Mouse (Mus musculus): ENCODE measurements around the gene 6430628N08Rik. TPM values are rescaled to one million over a fixed set of nuclear protein-coding genes. Genes with fewer than 3 reads are reported as not detected.
A peak's percentile ranks its signal among the peaks of the same experiment; 100 is the strongest.

6430628N08Rik gene
- polyA plus RNA-seq, 1 experiment from 2014 or later, result not detected

DNA sequence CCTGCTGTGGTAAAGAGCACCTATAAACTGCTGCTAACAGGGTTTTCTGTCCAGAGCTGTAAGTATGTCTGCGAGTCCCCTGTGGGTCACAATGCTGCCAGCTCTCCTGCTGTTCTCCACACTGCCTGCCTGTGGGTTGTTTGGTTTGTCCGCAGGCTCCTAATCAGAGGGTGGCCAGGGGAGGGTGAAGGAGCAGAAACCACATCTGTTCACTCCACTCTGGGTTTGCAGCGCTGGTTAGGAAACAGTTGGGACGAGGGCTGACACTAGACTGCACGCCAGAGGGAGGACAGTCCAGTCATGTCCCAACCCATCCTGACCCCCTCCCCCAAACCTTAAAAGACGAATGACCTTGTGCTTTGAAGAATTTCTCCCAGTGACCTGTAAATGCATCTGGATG is 35.4 kb upstream of the 6430628N08Rik start:
- H3K27ac ChIP-seq (ENCODE audit: low read depth, low read length), result no peak overlapping the region
- peaks cover 2% of the 10 kb centered on the region; the same call in 1 of the 2 replicates for H3K4me1 ChIP-seq (replicated peaks; ENCODE audit: control insufficient read depth, insufficient read depth, low read length)
- H3K4me3 ChIP-seq (ENCODE audit: low read depth, low read length), result no peak overlapping the region
- no peaks in the 10 kb centered on the region for H3K9me3 ChIP-seq (ENCODE audit: control insufficient read depth, low read length)
- H3K27me3 ChIP-seq (ENCODE audit: control insufficient read depth, insufficient read depth, low read length), result no peaks in the 10 kb centered on the region
- DNase-seq (ENCODE audit: low spot score), result no peak
- 58% methylated on average over 6 of the region's 6 CpGs for WGBS
- no peak overlapping the region for H3K9ac ChIP-seq (ENCODE audit: low read length)
- H3K36me3 ChIP-seq (ENCODE audit: control insufficient read depth, insufficient read depth, low read length), result no peaks in the 10 kb centered on the region
- no peak for ATAC-seq (replicated peaks; ENCODE audit: low FRiP score)
- H3K4me2 ChIP-seq (ENCODE audit: low read depth, low read length, severe bottlenecking), result no peak overlapping the region

GRCm38 (mm10) chr4:115855609-115856008 is 34.9 kb upstream of the 6430628N08Rik start:
- no peak for DNase-seq (ENCODE audit: low spot score)
- WGBS, result 68% methylated on average over 4 of the region's 4 CpGs
- H3K9me3 ChIP-seq (ENCODE audit: control insufficient read depth, low read length), result no peaks in the 10 kb centered on the region
- no peak overlapping the region for H3K4me3 ChIP-seq (ENCODE audit: low read depth, low read length)
- H3K4me1 ChIP-seq (replicated peaks; ENCODE audit: control insufficient read depth, insufficient read depth, low read length), result peaks cover 2% of the 10 kb centered on the region; the same call in 1 of the 2 replicates
- H3K4me2 ChIP-seq (ENCODE audit: low read depth, low read length, severe bottlenecking), result no peak overlapping the region
- no peak overlapping the region for H3K9ac ChIP-seq (ENCODE audit: low read length)
- no peaks in the 10 kb centered on the region for H3K27me3 ChIP-seq (ENCODE audit: control insufficient read depth, insufficient read depth, low read length)
- H3K36me3 ChIP-seq (ENCODE audit: control insufficient read depth, insufficient read depth, low read length), result no peaks in the 10 kb centered on the region
- no peak overlapping the region for H3K27ac ChIP-seq (ENCODE audit: low read depth, low read length)
- ATAC-seq (replicated peaks; ENCODE audit: low FRiP score), result no peak

- no peak for DNase-seq (ENCODE audit: low spot score)
- H3K36me3 ChIP-seq (ENCODE audit: control insufficient read depth, insufficient read depth, low read length), result no peaks in the 10 kb centered on the region; the same call in 1 of the 2 replicates
- no peak for ATAC-seq (replicated peaks; ENCODE audit: low FRiP score)
Observed at GRCm38 (mm10) chr4:115856282-115856681, 34.2 kb upstream of the 6430628N08Rik start.

GRCm38 (mm10) chr4:115857293-115857883 is 33.1 kb upstream of the 6430628N08Rik start:
- Histone ChIP-seq H3K4me2 (ENCODE audit: low read depth, low read length, severe bottlenecking) (no peak overlapping the region), H3K9ac (ENCODE audit: low read length) (no peak overlapping the region), H3K4me1 (replicated peaks; ENCODE audit: control insufficient read depth, insufficient read depth, low read length) (peaks cover 2% of the 10 kb centered on the region; the same call in 1 of the 2 replicates), H3K9me3 (ENCODE audit: control insufficient read depth, low read length) (no peaks in the 10 kb centered on the region), H3K27me3 (ENCODE audit: control insufficient read depth, insufficient read depth, low read length) (no peaks in the 10 kb centered on the region), H3K27ac (ENCODE audit: low read depth, low read length) (no peak overlapping the region), H3K36me3 (ENCODE audit: control insufficient read depth, insufficient read depth, low read length) (no peaks in the 10 kb centered on the region; the same call in 1 of the 2 replicates), H3K4me3 (ENCODE audit: low read depth, low read length) (no peak overlapping the region)
- ATAC-seq (replicated peaks; ENCODE audit: low FRiP score), result no peak
- no peak for DNase-seq (ENCODE audit: low spot score)
- 87% methylated on average over 9 of the region's 9 CpGs for WGBS

More at GRCm38 (mm10) chr4:115856282-115856681, 34.2 kb upstream of the 6430628N08Rik start:
- Histone ChIP-seq H3K9me3 (ENCODE audit: control insufficient read depth, low read length) (no peaks in the 10 kb centered on the region), H3K4me1 (replicated peaks; ENCODE audit: control insufficient read depth, insufficient read depth, low read length) (peaks cover 2% of the 10 kb centered on the region; the same call in 1 of the 2 replicates), H3K9ac (ENCODE audit: low read length) (no peak overlapping the region), H3K27ac (ENCODE audit: low read depth, low read length) (no peak overlapping the region), H3K4me3 (ENCODE audit: low read depth, low read length) (no peak overlapping the region), H3K4me2 (ENCODE audit: low read depth, low read length, severe bottlenecking) (no peak overlapping the region), H3K27me3 (ENCODE audit: control insufficient read depth, insufficient read depth, low read length) (no peaks in the 10 kb centered on the region)
- WGBS, result 43% methylated on average over 4 of the region's 4 CpGs

DNA sequence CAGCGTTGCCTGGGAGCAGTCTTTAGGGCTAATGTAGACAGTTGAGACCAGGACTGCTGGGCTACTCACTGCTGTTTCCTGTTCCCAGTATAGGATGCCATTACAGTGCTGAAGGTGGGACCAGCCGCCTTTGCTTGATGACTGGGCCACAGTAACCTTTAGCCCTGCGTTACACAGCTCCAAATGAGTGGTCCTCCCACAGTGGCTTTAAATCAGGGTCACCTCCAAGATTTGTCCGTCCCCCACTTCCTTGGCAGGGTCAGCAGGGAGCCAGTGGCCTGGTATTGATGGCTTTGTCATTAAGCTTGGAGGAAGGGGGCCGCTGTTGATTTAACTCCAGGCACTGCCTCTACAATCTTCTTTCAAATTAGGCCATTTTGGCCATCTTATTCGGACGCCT is 27.1 kb upstream of the 6430628N08Rik start:
- ATAC-seq (replicated peaks; ENCODE audit: low FRiP score), result no peak
- Histone ChIP-seq H3K9me3 (ENCODE audit: control insufficient read depth, low read length) (no peaks in the 10 kb centered on the region), H3K27me3 (ENCODE audit: control insufficient read depth, insufficient read depth, low read length) (no peaks in the 10 kb centered on the region), H3K9ac (ENCODE audit: low read length) (no peak overlapping the region), H3K27ac (ENCODE audit: low read depth, low read length) (no peak overlapping the region), H3K4me2 (ENCODE audit: low read depth, low read length, severe bottlenecking) (no peak overlapping the region), H3K4me3 (ENCODE audit: low read depth, low read length) (no peak overlapping the region), H3K4me1 (replicated peaks; ENCODE audit: control insufficient read depth, insufficient read depth, low read length) (peaks cover 2% of the 10 kb centered on the region; the same call in 1 of the 2 replicates), H3K36me3 (ENCODE audit: control insufficient read depth, insufficient read depth, low read length) (no peaks in the 10 kb centered on the region; the same call in 1 of the 2 replicates)
- DNase-seq (ENCODE audit: low spot score), result no peak
- 67% methylated on average over 7 of the region's 7 CpGs for WGBS

DNA sequence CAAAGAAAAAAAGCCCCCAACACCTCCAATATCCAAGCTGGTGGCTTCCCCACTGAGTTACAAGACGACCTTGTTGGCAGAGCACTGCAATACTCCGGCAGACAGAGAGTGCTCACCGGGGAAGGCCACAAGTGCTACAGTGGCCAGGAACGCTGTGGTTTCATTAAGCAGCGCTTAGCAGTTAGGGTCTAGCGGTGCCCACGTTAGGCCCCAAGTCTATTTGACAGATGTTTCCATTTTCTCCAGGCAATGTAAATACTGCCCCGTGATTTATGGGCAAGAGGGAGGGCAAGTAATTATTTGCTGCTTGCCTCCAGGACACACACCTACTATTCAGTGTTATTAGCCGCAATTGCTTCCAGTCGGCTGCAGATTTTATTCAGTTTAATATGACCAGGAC is 26.6 kb upstream of the 6430628N08Rik start:
- no peaks in the 10 kb centered on the region; the same call in 1 of the 2 replicates for H3K36me3 ChIP-seq (ENCODE audit: control insufficient read depth, insufficient read depth, low read length)
- no peak for DNase-seq (ENCODE audit: low spot score)
- no peaks in the 10 kb centered on the region for H3K27me3 ChIP-seq (ENCODE audit: control insufficient read depth, insufficient read depth, low read length)
- H3K4me2 ChIP-seq (ENCODE audit: low read depth, low read length, severe bottlenecking), result no peak overlapping the region
- no peak overlapping the region for H3K9ac ChIP-seq (ENCODE audit: low read length)
- H3K4me1 ChIP-seq (replicated peaks; ENCODE audit: control insufficient read depth, insufficient read depth, low read length), result peaks cover 2% of the 10 kb centered on the region; the same call in 1 of the 2 replicates
- no peak overlapping the region for H3K4me3 ChIP-seq (ENCODE audit: low read depth, low read length)
- ATAC-seq (replicated peaks; ENCODE audit: low FRiP score), result no peak
- H3K27ac ChIP-seq (ENCODE audit: low read depth, low read length), result no peak overlapping the region
- no peaks in the 10 kb centered on the region for H3K9me3 ChIP-seq (ENCODE audit: control insufficient read depth, low read length)
- WGBS, result 53% methylated on average over 10 of the region's 10 CpGs

GRCm38 (mm10) chr4:115869512-115870210 is 20.8 kb upstream of the 6430628N08Rik start:
- Histone ChIP-seq H3K27me3 (ENCODE audit: control insufficient read depth, insufficient read depth, low read length) (no peaks in the 10 kb centered on the region), H3K4me1 (replicated peaks; ENCODE audit: control insufficient read depth, insufficient read depth, low read length) (peaks cover 12% of the 10 kb centered on the region; the same call in 1 of the 2 replicates), H3K9me3 (ENCODE audit: control insufficient read depth, low read length) (no peaks in the 10 kb centered on the region), H3K4me3 (ENCODE audit: low read depth, low read length) (no peak overlapping the region), H3K36me3 (ENCODE audit: control insufficient read depth, insufficient read depth, low read length) (no peaks in the 10 kb centered on the region; the same call in 1 of the 2 replicates), H3K9ac (ENCODE audit: low read length) (peak overlapping the region; percentile 35; the same call in 1 of the 2 replicates), H3K4me2 (ENCODE audit: low read depth, low read length, severe bottlenecking) (peak overlapping the region; percentile 18; the same call in 1 of the 2 replicates), H3K27ac (ENCODE audit: low read depth, low read length) (peak overlapping the region; percentile 41; the same call in 1 of the 2 replicates)
- 11% methylated on average over 16 of the region's 16 CpGs for WGBS
- ATAC-seq (replicated peaks; ENCODE audit: low FRiP score) (peak; percentile 67; the same call in 1 of the 2 replicates), DNase-seq (ENCODE audit: low spot score) (no peak)

DNA sequence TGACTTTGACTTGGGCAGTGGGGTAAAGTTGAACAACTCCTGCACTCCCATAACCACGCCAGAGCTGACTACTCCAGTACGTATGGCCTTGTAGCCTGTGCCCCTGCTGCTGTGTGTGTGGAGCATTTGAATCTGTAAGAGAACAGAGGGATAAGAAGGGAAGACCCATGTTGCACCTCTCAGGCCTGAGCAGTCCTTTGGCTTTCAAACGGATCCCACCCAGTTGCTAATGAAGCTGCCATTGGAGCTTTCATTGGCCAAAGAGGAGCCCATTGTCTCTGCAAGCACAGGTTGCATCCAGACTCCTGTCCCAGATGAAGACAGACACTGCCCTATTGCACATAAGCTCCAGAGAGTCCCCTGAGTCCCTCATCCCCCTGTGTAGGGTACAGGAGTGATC is 17.2 kb upstream of the 6430628N08Rik start:
- H3K36me3 ChIP-seq (ENCODE audit: control insufficient read depth, insufficient read depth, low read length), result no peaks in the 10 kb centered on the region

More for the DNA sequence above, 17.2 kb upstream of the 6430628N08Rik start:
- no peaks in the 10 kb centered on the region for H3K9me3 ChIP-seq (ENCODE audit: control insufficient read depth, low read length)
- no peak overlapping the region for H3K9ac ChIP-seq (ENCODE audit: low read length)
- 69% methylated on average over 3 of the region's 3 CpGs for WGBS
- no peaks in the 10 kb centered on the region for H3K27me3 ChIP-seq (ENCODE audit: control insufficient read depth, insufficient read depth, low read length)
- H3K27ac ChIP-seq (ENCODE audit: low read depth, low read length), result no peak overlapping the region
- DNase-seq (ENCODE audit: low spot score), result no peak
- H3K4me2 ChIP-seq (ENCODE audit: low read depth, low read length, severe bottlenecking), result no peak overlapping the region
- H3K4me1 ChIP-seq (replicated peaks; ENCODE audit: control insufficient read depth, insufficient read depth, low read length), result peaks cover 22% of the 10 kb centered on the region
- ATAC-seq (replicated peaks; ENCODE audit: low FRiP score), result no peak
- no peak overlapping the region for H3K4me3 ChIP-seq (ENCODE audit: low read depth, low read length)
